ENCODE assay signal across 8 mouse cellular contexts in the genomic region with DNA sequence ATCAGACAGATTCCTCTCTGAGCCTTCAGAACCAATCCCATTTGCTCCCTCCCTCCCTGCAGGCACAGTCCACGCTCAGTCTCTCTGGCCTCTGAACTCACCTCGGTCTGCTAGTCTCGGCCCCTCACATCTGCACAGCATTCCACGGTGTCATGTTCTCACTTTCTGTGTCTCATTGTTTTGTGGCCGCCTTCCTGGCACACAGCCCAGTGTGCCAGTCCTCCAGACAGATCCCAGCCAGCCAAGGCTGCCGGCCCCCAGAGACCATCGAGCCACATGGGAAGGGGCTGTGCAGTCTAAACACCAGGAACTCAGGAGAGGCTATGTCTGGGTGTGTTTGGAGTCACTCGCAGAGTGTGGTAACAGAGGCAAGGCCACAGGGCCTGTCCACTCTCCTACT. TPM values are rescaled to one million over a fixed set of nuclear protein-coding genes. Genes with fewer than 3 reads are reported as not detected.
A peak's percentile ranks its signal among the peaks of the same experiment; 100 is the strongest.
DNase-seq lines count a peak whose midpoint lies in the region; ATAC-seq and TF ChIP-seq lines count a peak whose summit lies in the region.

No protein-coding gene starts in this region.

- no peaks in the 10 kb centered on the region for H3K79me2 ChIP-seq in C2C12 (ENCODE audit: control insufficient read depth, insufficient read depth)

- H3K79me3 ChIP-seq in C2C12 (ENCODE audit: low read depth) = no peaks in the 10 kb centered on the region

- peak; percentile 87 for DNase-seq in brain, embryonic 14.5 days (ENCODE audit: low read depth)
- DNase-seq in spleen, postnatal 4 days (ENCODE audit: low spot score in 2 of 2) = no peak
- no peak for DNase-seq in left cerebral cortex, adult 11 months (ENCODE audit: low spot score)
- DNase-seq in spleen, adult 12 weeks (ENCODE audit: low spot score) = no peak

- no peak overlapping the region for H3K4me3 ChIP-seq in C2C12 (ENCODE audit: insufficient read depth, poor library complexity, severe bottlenecking)
- H3K4me3 ChIP-seq in heart, embryonic 13.5 days = no peak overlapping the region
- H3K4me3 ChIP-seq in limb, embryonic 13.5 days = no peak overlapping the region
- no peak overlapping the region for H3K4me3 ChIP-seq in midbrain, embryonic 15.5 days

- H3K4me2 ChIP-seq in heart, embryonic 13.5 days = peak overlapping the region; percentile 27; the same call in 1 of the 2 replicates
- H3K4me2 ChIP-seq in limb, embryonic 13.5 days (replicated peaks) = peak overlapping the region; percentile 35
- no peak overlapping the region for H3K4me2 ChIP-seq in midbrain, embryonic 15.5 days

- TF ChIP-seq CTCF in C2C12 (IDR thresholded peaks at IDR 0.05; ENCODE audit: control insufficient read depth, insufficient read depth, insufficient read length) = no peak
- TF ChIP-seq CTCF in brain, embryonic 14.5 days (IDR thresholded peaks at IDR 0.05; ENCODE audit: borderline replicate concordance, extremely low read depth, insufficient read depth, insufficient read length) = no peak

- TF ChIP-seq POLR2A in brain, embryonic 14.5 days (IDR thresholded peaks at IDR 0.05; ENCODE audit: borderline replicate concordance, extremely low read depth, insufficient read depth, insufficient read length, poor library complexity, severe bottlenecking) = no peak

- H3K27ac ChIP-seq in heart, embryonic 13.5 days (replicated peaks) = peak overlapping the region; percentile 93
- H3K27ac ChIP-seq in limb, embryonic 13.5 days = peak overlapping the region; percentile 92
- peak overlapping the region; percentile 34; the same call in 1 of the 2 replicates for H3K27ac ChIP-seq in midbrain, embryonic 15.5 days

- no peaks in the 10 kb centered on the region for H3K9me3 ChIP-seq in heart, embryonic 13.5 days
- no peaks in the 10 kb centered on the region for H3K9me3 ChIP-seq in limb, embryonic 13.5 days
- no peaks in the 10 kb centered on the region for H3K9me3 ChIP-seq in midbrain, embryonic 15.5 days

- 7% methylated on average over 8 of the region's 8 CpGs for WGBS in heart, embryonic 13.5 days
- WGBS in limb, embryonic 13.5 days = 2% methylated on average over 8 of the region's 8 CpGs
- WGBS in midbrain, embryonic 15.5 days = 10% methylated on average over 8 of the region's 8 CpGs

- no peaks in the 10 kb centered on the region for H3K36me3 ChIP-seq in C2C12 (ENCODE audit: control insufficient read depth, insufficient read depth)
- no peaks in the 10 kb centered on the region for H3K36me3 ChIP-seq in heart, embryonic 13.5 days
- no peaks in the 10 kb centered on the region for H3K36me3 ChIP-seq in limb, embryonic 13.5 days
- H3K36me3 ChIP-seq in midbrain, embryonic 15.5 days (replicated peaks) = no peaks in the 10 kb centered on the region

- peak; percentile 28; the same call in 1 of the 2 replicates for ATAC-seq in heart, embryonic 13.5 days (ENCODE audit: extremely low read depth, insufficient number of reproducible peaks, low FRiP score, low TSS enrichment)
- ATAC-seq in limb, embryonic 13.5 days (ENCODE audit: low FRiP score, low read depth) = peak; percentile 87
- ATAC-seq in midbrain, embryonic 15.5 days (replicated peaks) = peak; percentile 69; the same call in 1 of the 2 replicates

- H3K9ac ChIP-seq in heart, embryonic 13.5 days = peak overlapping the region; percentile 50
- peak overlapping the region; percentile 43 for H3K9ac ChIP-seq in limb, embryonic 13.5 days
- H3K9ac ChIP-seq in midbrain, embryonic 15.5 days = no peak overlapping the region

- no peak overlapping the region for H3ac ChIP-seq in C2C12 (ENCODE audit: control insufficient read depth, insufficient read length, low read depth)

- peaks cover 68% of the 10 kb centered on the region for H3K4me1 ChIP-seq in heart, embryonic 13.5 days
- H3K4me1 ChIP-seq in limb, embryonic 13.5 days = peaks cover 61% of the 10 kb centered on the region
- peaks cover 10% of the 10 kb centered on the region for H3K4me1 ChIP-seq in midbrain, embryonic 15.5 days

- no peaks in the 10 kb centered on the region for H3K27me3 ChIP-seq in C2C12 (ENCODE audit: control insufficient read depth, insufficient read depth, insufficient read length)
- H3K27me3 ChIP-seq in heart, embryonic 13.5 days (replicated peaks) = no peaks in the 10 kb centered on the region
- no peaks in the 10 kb centered on the region for H3K27me3 ChIP-seq in limb, embryonic 13.5 days
- H3K27me3 ChIP-seq in midbrain, embryonic 15.5 days (replicated peaks) = no peaks in the 10 kb centered on the region

TF ChIP-seq in C2C12, 6 proteins besides CTCF, POLR2A, EP300 and RAD21:
- no peak for TF ChIP-seq USF1 (IDR thresholded peaks at IDR 0.05; ENCODE audit: low read depth)
- no peak for TF ChIP-seq MYOG (IDR thresholded peaks at IDR 0.05; ENCODE audit: control insufficient read depth, extremely low read depth, insufficient read length)
- TF ChIP-seq MAX (IDR thresholded peaks at IDR 0.05) = peak; percentile 77
- no peak for TF ChIP-seq MYOD1 (IDR thresholded peaks at IDR 0.05; ENCODE audit: control insufficient read depth, insufficient read length, low read depth)
- TF ChIP-seq CEBPB (IDR thresholded peaks at IDR 0.05; ENCODE audit: low read depth) = no peak

RNA-seq across cellular contexts. Expression of gene Coa7, which starts 22.9 kb away (rescaled TPM):
- polyA plus RNA-seq in C2C12 (2012; fragmentation: generic; extraction: Trizol) = 66.4 TPM
- 17.5 and 18.8 TPM in 2 replicates for polyA plus RNA-seq in brain, embryonic 14.5 days (2012; rRNA removed)
- polyA plus RNA-seq in heart, embryonic 13.5 days (2015; fragmentation: Nextera tagmentation; extraction: Ambion mirVana) = 37.1 and 41.6 TPM in 2 replicates
- polyA plus RNA-seq in limb, embryonic 13.5 days (2015; fragmentation: Nextera tagmentation; extraction: Ambion mirVana) = 47.2 and 49.0 TPM in 2 replicates
- 51.1 and 51.4 TPM in 2 replicates for polyA plus RNA-seq in midbrain, embryonic 15.5 days (2015; fragmentation: Nextera tagmentation; extraction: Ambion mirVana)

RNA-seq across cellular contexts. Expression of gene Shisal2a, which starts 32.3 kb away (rescaled TPM):
- polyA plus RNA-seq in C2C12 (2012; fragmentation: generic; extraction: Trizol) = not detected
- polyA plus RNA-seq in brain, embryonic 14.5 days (2012; rRNA removed) = 4.7 and 6.1 TPM in 2 replicates
- polyA plus RNA-seq in heart, embryonic 13.5 days (2015; fragmentation: Nextera tagmentation; extraction: Ambion mirVana) = 1.1 and 1.8 TPM in 2 replicates
- polyA plus RNA-seq in limb, embryonic 13.5 days (2015; fragmentation: Nextera tagmentation; extraction: Ambion mirVana) = 7.0 and 7.4 TPM in 2 replicates
- 6.4 TPM in 2 replicates for polyA plus RNA-seq in midbrain, embryonic 15.5 days (2015; fragmentation: Nextera tagmentation; extraction: Ambion mirVana)

RNA-seq across cellular contexts. Expression of gene Zyg11b, which starts 49.9 kb away (rescaled TPM):
- polyA plus RNA-seq in C2C12 (2012; fragmentation: generic; extraction: Trizol) = 5.4 TPM
- 41.2 and 58.5 TPM in 2 replicates for polyA plus RNA-seq in brain, embryonic 14.5 days (2012; rRNA removed)
- 6.3 and 6.6 TPM in 2 replicates for polyA plus RNA-seq in heart, embryonic 13.5 days (2015; fragmentation: Nextera tagmentation; extraction: Ambion mirVana)
- polyA plus RNA-seq in limb, embryonic 13.5 days (2015; fragmentation: Nextera tagmentation; extraction: Ambion mirVana) = 12.2 and 14.5 TPM in 2 replicates
- polyA plus RNA-seq in midbrain, embryonic 15.5 days (2015; fragmentation: Nextera tagmentation; extraction: Ambion mirVana) = 33.9 and 37.3 TPM in 2 replicates

RNA-seq across cellular contexts. Expression of gene Gpx7, which starts 55.9 kb away (rescaled TPM):
- not detected for polyA plus RNA-seq in C2C12 (2012; fragmentation: generic; extraction: Trizol)
- 24.7 and 27.2 TPM in 2 replicates for polyA plus RNA-seq in brain, embryonic 14.5 days (2012; rRNA removed)
- 61.6 and 61.9 TPM in 2 replicates for polyA plus RNA-seq in heart, embryonic 13.5 days (2015; fragmentation: Nextera tagmentation; extraction: Ambion mirVana)
- polyA plus RNA-seq in limb, embryonic 13.5 days (2015; fragmentation: Nextera tagmentation; extraction: Ambion mirVana) = 88.5 and 89.8 TPM in 2 replicates
- 25.1 and 29.1 TPM in 2 replicates for polyA plus RNA-seq in midbrain, embryonic 15.5 days (2015; fragmentation: Nextera tagmentation; extraction: Ambion mirVana)

Comparison
In these comparisons a context has a peak if more than half of its experiments do, and no peak if none do; other contexts are left out.
1. ATAC-seq: peak in every context shown above with its lines; median percentile 87 in limb, embryonic 13.5 days; 69 in midbrain, embryonic 15.5 days; 28 in heart, embryonic 13.5 days.
2. H3K27ac ChIP-seq: peak in every context shown above with its lines; median percentile 93 in heart, embryonic 13.5 days; 92 in limb, embryonic 13.5 days; 34 in midbrain, embryonic 15.5 days.